Mouse (Mus musculus) bone marrow macrophage, adult 2 months (primary cell): Measurements from ENCODE around the gene Grb10.

ENCODE experiments used
- CTCF ChIP-seq: IDR thresholded peaks from 2 replicates; pipeline ENCODE4 v1.5.1; 2012; ENCODE audit warnings: low read depth, mild to moderate bottlenecking, low read length, moderate library complexity
- POLR2A ChIP-seq: IDR thresholded peaks from 2 replicates; pipeline ENCODE4 v1.6.1; 2012; ENCODE audit warnings: mild to moderate bottlenecking, low read depth, low read length, borderline replicate concordance

- TF ChIP-seq CTCF: no peak
- TF ChIP-seq POLR2A: no peak
Observed at GRCm38 (mm10) chr11:12032831-12033230, 5.7 kb downstream of the Grb10 start.
